Mouse (Mus musculus): ENCODE data around the gene Phf13.

Phf13 gene

DNA sequence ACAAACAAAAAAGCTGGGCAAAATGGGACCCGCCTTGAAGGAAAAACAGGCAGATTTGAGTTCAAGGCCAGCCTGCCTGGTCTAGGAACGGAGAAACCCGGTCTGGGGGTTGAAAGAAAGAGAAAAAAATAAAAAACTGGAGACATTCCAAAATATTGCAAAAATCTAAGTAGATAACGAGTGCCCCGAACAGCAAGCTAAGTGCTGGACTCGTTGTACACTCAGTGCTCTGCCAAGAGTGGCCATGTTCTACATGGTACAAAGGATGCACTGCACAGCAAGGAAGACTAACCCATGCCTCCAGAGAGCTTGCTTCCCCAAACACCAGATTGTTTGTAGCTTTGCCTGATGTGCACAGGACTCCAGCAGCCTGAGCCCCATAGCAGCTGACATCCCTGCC, 3.0 kb downstream of the Phf13 start:
- DNase-seq (ENCODE audit: low read depth, low spot score), result no peak

DNA sequence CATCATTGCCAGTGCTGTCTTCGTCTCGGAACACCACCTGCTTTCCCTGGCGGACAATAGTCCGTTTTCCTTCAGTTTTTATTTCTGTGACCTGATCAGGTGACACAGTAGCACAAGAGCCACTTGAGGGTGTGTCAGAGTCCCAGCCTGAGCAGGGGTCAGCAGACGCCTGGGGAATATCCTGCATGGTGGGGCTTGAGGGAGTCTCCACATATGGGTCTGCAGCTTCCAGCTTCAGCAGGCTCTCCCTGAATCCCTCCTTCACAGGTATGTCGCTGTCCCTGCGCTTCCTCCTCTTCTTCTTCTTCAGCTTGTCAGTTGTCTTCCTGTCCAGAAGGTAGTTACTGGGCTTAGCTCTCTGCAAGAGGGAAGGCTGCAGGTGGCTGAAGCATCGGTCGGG, 4.0 kb downstream of the Phf13 start:
- no peak for DNase-seq (ENCODE audit: low read depth, low spot score)

DNA sequence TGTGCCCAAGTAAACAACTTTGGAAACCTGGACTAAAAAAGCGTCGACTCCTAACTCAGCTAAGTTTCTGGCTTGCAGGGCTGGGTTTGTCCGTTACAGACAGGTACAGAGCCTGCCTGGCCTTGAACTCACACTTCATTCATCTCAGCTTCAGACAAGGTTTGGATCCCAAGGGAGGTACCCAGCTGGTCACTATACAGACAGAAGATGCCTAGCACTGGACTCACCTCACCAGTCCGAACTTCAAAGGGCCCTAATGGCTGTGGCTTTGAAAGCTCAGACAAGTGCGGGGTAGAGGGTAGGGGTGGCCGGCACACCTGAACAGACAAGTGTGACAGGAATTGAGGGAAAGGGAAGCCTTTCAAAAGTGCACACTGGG, 7.0 kb downstream of the Phf13 start:
- DNase-seq (ENCODE audit: low read depth, low spot score), result no peak

DNA sequence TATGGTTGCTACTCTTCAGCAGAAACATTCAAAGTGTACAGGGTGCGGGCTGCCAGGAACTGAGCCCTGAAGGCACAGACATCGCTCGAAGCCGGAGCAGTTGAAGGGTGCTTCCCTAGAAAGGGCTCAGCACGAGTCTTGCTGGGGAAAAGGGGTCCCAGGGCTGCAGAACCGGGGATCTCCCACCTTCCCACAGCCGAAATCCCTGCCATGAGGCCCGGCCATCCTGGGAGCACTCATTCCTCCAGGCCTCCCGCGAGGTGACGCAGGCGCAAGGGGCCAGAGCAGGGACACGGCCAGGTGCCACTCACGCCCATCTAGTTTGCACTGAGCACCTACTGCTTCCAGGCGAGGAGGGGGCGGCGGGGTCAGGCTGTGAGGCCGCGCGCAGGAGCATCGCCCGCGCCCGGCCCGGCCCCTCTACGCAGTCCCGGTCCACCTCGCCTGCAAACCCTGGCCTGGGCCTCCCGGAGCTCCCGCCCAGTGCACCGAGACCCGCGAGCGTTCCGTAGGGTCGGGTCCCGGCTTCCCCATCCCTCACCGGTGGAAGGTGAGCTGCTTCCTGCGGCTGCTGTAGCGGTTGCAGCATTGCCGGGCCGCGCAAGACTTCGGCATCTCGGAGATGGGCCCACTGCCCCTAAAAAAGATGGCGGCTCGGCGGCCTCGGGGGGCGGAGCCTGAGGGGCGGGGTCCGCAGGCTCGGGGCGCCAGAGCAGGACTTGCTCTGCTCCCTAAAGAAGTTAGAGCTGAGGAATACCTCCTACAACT, 7.5 kb downstream of the Phf13 start, which contains the start of gene Thap3:
Gene Thap3 (minus strand): TSS at position 656 of the 768 bp plus-strand sequence.
- DNase-seq (ENCODE audit: low read depth, low spot score), result no peak

DNA sequence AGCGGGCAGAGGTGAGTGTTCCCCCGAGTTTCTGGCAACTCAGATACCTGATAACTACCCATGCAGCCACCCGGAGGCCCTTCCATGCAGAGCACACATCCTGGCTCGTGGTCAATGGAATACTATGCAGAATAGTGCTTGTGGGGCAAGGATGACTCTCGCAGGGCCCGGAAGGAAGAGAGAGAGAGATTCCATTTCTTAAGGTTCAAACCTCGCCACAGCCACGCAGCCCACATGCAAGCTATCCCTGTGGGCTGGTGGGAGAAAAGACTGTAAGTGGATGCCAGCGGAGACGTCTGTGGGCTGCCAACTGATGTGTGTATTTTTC, 8.1 kb downstream of the Phf13 start:
- no peak for DNase-seq (ENCODE audit: low read depth, low spot score)

DNA sequence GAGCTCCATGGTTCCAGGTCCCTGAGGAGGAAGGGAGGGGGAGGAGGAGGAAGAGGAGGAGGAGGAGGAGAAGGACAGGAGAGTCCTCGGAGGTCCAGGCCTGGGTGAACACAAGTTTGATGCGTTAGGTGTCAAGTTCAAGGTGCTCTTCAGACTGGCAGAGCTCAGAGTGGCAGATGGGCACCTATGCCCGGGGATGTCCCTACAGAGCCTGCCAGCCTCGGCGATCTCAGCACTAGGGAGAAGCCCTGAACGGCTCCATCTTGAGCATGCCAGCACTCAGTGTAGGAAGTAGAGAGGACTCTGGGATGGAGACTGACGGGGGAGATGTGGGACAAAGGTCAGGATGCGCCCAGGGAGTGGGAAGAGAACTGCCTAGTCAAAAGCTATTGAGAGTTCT, 9.4 kb downstream of the Phf13 start:
- no peak for DNase-seq (ENCODE audit: low read depth, low spot score)

DNA sequence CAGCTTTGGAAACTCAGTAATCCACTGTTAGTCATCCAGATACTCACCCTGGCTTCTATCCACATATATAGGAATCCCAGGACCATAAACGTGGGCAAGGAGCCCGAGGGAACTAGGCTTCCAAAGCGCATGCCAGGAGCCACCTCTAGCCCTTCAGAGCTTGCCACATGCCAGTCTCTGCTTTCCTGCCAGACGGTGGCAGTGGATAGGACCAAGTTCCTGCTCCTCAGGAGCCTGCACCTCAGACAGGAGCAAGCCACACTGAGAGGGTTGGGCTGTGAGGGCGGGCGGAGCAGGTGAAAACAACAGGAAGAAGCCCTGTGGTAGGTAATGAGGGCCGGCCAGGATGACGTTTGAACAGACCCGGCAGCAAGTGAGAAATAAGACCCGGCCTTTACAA, 10.2 kb downstream of the Phf13 start:
- no peak for DNase-seq (ENCODE audit: low read depth, low spot score)

DNA sequence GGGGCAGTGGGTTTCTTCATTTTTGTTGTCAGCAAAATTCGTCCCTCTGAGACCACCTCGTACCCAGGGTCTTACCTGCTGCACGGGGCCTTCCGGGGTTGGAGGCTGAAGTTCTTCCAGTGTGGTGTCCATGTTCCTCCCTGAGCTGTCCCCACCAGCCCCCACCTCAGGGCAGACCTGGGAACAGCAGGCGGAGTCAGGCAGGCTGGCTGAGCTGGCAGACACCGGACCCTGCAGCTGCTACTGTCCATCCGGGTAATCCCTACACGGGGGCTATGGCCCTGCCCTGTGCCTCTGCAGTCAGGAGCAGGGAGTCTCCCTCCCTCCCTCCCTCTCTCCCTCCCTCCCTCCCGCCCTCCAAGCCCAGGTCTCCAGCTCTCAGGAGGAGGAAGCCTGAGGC, 12.5 kb downstream of the Phf13 start:
- DNase-seq (ENCODE audit: low read depth, low spot score), result no peak

DNA sequence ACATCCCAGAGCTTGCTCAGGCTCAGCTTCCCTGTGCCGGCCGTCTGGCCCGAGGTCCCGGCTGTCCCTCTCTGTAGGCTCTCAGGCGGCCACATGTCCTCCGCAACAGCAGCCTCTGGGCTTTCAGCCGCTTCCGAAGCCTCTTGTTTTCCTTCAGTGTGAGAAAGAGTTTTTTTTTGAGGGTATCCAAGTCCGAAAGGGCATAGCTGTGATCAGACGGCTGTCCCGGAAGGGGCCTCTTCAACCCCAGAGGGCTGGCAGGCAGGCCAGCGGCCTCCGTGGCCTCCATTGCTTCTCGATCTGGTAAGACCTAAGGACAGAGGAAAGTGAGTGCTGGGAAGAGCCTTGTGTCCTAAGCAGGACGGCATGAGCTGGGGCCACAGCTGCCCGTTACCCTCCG, 13.0 kb downstream of the Phf13 start:
- no peak for DNase-seq (ENCODE audit: low read depth, low spot score)

DNA sequence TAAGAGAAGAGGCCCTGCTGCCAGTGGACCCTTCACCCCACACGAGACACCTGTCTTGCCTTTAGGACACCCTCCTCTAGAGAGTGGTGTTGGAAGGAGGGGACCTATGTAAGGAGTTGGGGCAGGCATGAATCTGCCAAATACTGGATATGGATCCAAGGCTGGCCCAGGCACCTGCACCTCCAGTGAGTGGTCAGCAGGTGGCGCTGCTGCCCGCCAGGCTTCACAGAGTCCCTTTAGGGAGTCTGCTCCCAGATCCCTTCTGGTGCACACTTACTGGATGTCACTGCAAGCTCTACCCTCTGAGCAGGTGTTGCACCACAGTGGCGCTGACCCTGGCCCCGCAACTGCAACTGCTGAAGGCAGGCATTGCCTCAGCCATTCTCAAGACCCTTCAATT, 14.7 kb downstream of the Phf13 start:
- no peak for DNase-seq (ENCODE audit: low read depth, low spot score)

DNA sequence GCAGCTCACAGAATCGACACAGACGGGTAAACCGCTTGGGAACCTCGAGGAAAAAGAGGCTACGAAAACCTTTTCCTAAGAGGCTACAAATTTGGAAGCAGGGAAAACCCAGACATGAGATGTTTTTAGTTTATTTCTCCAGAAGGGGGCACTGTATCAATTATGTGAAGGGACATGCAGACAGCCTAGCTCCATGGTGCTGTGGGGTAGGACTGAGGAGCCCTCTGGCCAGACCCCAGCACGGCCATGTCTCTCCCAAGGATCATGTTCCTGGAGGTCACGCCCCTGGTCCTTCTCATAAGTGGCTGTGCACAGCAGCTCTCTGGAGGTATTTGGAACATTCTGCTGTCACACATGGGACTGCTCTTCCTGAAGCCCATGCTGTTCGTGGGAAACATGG, 15.4 kb downstream of the Phf13 start:
- DNase-seq (ENCODE audit: low read depth, low spot score), result no peak

DNA sequence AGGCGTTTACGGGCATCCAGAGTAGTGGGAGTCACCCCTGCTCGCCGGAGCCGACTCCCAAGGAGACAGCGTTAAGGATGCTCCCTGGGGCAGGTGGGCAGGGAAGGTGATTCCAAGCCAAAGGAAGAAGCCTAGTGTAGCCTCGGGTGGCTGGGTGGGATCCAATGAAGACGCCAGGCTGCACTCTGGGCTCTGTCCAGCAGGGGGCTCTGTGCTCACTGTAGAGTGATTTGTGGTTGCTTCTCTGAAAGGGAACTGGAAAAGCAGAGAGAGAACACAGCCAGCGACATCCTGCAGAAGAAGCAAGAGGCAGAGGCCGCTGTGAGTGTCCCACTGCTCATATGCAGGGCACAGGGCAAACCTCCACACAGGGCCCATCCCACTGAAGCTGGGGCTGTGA, 18.3 kb downstream of the Phf13 start:
- peak; percentile 67 for DNase-seq (ENCODE audit: low read depth, low spot score)

DNA sequence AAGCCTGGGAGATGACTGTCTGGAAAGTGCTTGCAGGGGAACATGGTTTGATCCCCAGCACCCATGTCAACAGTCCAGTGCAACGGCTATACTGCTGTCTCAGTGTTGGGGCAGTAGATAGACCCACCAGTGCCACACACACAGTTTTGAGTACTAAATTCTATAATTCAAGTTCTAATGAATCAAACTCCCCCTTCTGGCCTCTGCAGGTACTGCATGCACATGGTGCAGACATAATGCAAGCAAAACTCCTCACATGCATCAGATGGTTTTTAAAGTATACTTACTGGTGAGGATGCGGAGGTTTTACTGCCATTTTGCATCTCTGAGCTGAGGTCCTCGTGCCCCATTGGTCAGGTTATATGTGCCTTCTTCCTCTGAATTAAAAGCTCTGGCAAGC, 20.6 kb downstream of the Phf13 start:
- DNase-seq (ENCODE audit: low read depth, low spot score), result no peak

DNA sequence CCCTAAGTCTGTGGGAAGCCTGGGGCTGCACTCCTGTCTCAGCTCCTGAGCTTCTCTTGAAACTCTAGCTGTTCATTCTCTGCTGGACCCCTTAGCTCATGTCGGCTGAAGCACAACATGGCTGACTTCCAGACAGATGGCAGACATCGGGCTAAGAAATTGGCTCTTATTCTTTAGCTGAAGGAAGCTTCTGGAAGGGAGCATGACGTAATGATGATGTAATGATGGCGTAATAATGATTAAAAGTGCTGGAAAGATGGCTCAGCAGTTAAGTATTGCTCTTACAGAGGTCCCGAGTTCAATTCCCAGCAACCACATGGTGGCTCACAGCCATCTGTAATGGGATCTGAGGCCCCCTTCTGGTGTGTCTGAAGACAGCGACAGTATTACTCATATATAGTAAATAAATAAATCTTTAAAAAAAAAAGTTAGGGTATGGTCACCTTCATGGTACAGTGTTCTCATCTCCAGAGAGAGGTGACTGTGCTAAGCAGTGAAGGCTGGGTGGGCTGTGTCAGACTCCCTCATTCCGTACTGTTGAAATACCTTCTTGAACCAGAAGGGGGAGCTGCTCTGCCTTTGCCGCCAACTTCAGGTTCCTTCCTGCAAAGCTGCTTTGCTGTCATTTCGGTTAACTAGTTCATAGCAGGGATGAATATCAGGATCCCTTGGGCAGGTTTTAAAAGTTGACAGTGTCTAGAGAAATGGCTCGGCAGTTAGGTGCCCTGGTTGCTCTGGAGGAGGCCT, 23.7 kb downstream of the Phf13 start:
- DNase-seq (ENCODE audit: low read depth, low spot score), result no peak

DNA sequence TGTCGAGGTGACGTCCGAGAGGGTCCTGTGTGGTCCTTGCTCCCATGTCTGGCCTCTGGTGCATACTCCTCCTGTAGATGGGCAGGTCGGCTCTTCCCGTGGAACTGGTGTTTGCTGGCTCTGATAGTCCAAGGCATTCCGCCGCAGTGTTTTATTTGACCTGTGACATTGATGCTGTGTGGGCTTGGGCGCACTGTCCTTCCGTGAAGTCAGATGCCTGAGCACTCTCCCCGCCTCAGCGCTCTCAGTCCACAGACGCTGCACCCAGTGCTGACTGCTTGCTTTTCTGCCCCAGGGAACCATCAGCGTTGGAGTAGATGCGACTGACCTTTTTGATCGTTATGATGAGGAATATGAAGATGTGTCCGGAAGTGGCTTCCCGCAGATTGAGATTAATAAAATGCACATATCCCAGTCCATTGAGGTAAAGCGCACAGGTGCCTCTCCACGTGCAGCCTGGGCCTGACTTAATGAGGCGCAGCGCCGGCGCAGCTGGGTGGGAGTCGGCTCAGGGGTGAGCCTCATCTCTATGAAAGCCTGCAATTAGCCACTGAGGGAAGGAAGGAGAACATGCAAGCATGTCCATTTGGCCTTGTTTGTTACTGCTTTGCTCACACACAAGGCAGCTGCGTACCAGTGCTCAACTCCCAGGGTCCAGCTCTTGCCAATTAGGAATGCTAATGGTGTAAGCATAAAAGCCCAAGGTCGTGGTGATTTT, 27.7 kb downstream of the Phf13 start:
- DNase-seq (ENCODE audit: low read depth, low spot score), result no peak

DNA sequence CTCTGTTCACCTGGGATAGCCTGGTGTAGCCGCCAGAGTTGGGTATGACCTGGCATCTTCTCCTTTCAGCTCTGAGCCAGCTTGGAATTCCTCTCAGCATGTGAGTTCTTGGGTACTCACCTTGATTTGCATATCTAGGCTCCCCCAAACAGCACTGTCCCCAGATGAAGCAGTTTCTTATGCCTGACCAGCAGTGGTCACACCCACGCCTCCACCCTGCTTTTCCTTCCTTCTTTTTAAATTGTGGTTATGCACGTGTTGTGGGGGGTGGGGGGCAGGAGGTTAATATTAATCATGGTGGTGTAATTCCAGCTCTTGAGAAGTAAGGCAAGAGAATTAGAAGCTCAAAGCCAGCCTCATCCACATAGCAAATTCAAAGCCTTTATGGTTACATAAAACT, 33.2 kb downstream of the Phf13 start:
- no peak for DNase-seq (ENCODE audit: low read depth, low spot score)

DNA sequence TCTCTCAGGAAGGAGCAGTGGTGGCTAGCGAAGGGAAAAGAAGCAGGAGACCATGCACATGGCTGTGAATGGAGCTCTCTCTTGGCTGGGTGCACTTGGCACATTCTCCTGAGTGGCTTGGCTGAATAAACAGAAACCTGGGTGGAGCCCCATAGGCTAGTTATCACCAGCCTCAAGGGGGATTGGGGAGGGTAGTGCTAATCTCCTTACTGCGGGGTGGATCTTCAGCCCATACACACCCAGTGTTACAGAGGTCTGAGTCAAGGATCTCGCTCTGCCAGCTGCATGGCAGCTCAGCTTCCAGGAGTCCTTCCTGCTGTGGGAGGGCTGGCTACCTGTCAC, 35.6 kb downstream of the Phf13 start:
- no peak for DNase-seq (ENCODE audit: low read depth, low spot score)

DNA sequence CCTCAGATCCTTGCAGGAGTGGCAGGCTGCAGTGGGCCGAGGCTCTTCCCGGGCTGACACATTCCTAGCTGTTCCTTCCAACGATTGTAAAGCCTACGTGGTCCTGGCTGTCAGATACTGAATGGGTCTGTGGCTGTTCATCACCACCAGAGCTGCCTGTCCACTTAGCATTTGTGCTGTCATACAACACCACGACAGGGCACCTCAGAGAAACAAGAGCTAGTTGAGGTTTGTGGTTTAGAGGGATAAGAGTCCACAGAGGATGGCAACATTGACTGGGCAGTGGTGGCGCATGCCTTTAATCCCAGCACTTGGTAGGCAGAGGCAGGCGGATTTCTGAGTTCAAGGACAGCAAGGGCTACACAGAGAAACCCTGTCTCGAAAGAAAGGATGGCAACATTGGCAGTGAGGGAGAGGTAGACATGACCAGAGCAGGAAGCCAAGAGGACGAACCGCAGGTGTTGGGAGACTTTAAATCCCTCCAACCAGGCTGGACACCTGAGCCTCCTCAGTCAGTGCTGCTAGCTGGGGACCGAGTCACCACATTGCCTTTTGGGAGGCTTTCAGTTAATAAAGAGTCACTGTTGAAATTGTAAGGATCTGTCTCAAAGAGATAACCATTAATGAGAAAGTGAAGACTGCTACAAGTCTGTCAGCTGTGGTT, 36.1 kb downstream of the Phf13 start:
- DNase-seq (ENCODE audit: low read depth, low spot score), result no peak

DNA sequence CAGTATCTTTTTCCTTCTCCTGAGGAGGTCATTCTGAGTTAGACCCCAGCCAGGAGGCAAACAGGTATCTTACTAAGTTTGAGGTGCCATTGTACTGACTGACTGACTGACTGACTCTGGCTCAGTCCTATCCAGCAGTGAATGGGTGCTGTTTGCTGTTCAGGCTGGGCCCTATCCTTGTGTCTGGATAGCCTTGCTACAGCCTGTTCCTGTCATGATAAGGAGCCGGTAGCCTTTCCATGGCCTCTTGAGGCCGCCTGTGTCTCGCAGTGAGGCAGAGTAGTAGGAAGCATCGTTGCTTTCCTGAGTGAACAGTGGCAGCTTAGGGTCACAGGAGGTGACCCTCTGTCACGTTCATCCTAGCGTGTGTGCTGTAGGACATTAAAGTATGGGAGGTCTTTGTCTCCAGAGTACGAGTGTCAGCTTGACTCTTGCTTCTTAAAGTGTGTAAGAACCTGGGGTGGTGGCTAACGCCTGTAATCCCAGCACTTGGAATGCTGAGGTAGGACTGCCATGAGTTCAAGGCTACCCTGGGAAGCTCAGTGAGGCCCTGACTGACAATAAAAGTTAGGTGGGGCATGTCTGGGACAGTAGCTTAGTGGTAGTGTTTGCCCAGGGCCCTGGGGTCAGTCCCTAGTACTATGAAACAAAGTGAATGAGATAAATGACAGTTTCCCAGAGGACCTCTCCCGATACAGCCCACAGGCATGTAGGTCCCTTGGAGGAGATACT, 38.3 kb downstream of the Phf13 start:
- DNase-seq (ENCODE audit: low read depth, low spot score), result no peak

DNA sequence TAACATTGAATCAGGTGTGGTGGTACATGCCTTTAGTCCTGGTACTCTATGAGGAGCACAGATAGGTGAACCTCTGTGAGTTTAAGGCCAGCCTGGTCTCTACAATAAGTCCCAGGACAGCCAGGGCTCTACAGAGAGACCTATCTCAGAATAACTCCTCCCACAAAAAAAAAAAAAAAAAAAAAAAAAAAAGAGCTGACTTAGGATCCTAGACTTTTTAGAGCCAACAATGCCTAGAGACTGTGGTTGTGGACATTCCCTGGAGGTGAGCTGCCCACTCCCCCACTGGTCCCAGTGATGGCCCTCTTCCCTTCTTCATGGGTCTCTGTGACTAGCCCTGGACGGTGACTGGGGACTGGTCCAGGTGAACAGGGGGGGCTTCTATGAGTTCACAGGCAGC, 40.3 kb downstream of the Phf13 start:
- no peak for DNase-seq (ENCODE audit: low read depth, low spot score)

DNA sequence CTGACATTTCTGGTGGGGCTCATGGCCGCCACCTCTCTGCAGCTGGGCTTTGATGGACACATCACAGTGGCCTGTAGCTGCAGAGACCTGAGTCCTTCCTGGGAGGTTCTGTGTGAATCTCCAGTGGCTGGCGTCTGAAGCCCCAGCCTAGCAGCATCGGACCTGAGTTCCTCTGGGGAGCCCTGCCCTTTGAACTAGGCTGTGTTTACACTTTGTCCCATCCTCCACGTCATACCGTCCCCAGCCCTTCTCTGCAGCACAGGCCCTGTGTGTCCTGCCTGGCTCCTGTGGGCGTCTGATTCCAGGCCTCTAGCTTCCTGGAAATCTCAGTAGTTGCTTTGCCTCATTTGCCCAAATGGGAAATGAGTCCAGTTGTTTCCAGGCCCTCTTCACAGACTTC, 42.8 kb downstream of the Phf13 start:
- no peak for DNase-seq (ENCODE audit: low read depth, low spot score)
